Mouse (Mus musculus): ENCODE data around the gene Trem1.

GRCm38 (mm10) chr17:48286765-48287164 is 54.2 kb downstream of the Trem1 start:
- TF ChIP-seq CTCF (IDR thresholded peaks at IDR 0.05; ENCODE audit: control insufficient read depth, insufficient read depth, insufficient read length) (no peak), MYOD1 (IDR thresholded peaks at IDR 0.05; ENCODE audit: control insufficient read depth, insufficient read length, low read depth) (no peak), MAX (IDR thresholded peaks at IDR 0.05) (no peak), USF1 (IDR thresholded peaks at IDR 0.05; ENCODE audit: low read depth) (no peak)
